Mouse (Mus musculus) thymus, postnatal 4 days (tissue): ENCODE data around the gene Mxra8.

Experiments used
- DNase-seq: peaks from one replicate; pipeline ENCODE4 v3.0.0; 2021

Gene Mxra8

GRCm38 (mm10) chr4:155839483-155839910 is at the start of gene Mxra8:
Gene Mxra8, plus strand, starts transcription at chr4:155839680.
- no peak for DNase-seq

GRCm38 (mm10) chr4:155790021-155790489 is 49.4 kb upstream of the Mxra8 start, which contains the start of gene Ankrd65:
Gene Ankrd65, plus strand, starts transcription at chr4:155790439.
- no peak for DNase-seq

GRCm38 (mm10) chr4:155790650-155791161 is 48.8 kb upstream of the Mxra8 start:
- DNase-seq = no peak

- no peak for DNase-seq
Measured at GRCm38 (mm10) chr4:155791240-155791933, 48.1 kb upstream of the Mxra8 start.

- DNase-seq = no peak
Measured at GRCm38 (mm10) chr4:155793730-155794129, 45.8 kb upstream of the Mxra8 start.

- DNase-seq = no peak
Measured at GRCm38 (mm10) chr4:155802075-155802474, 37.4 kb upstream of the Mxra8 start.

GRCm38 (mm10) chr4:155802741-155803339 is 36.6 kb upstream of the Mxra8 start, which contains the start of gene Mrpl20:
Gene Mrpl20, plus strand, starts transcription at chr4:155802878.
- peak; percentile 39 for DNase-seq

- peak; percentile 99 for DNase-seq
Measured at GRCm38 (mm10) chr4:155803340-155804041, 36.0 kb upstream of the Mxra8 start.

GRCm38 (mm10) chr4:155807841-155808240 is 31.6 kb upstream of the Mxra8 start:
- DNase-seq = no peak

- DNase-seq = peak; percentile 93
Measured at GRCm38 (mm10) chr4:155811929-155812664, 27.4 kb upstream of the Mxra8 start, which contains the start of gene Ccnl2. Gene Ccnl2, plus strand, starts transcription at chr4:155812489.

- DNase-seq = peak; percentile 63
Measured at GRCm38 (mm10) chr4:155812665-155813181, 26.8 kb upstream of the Mxra8 start.

- no peak for DNase-seq
Measured at GRCm38 (mm10) chr4:155817533-155817932, 21.9 kb upstream of the Mxra8 start.

GRCm38 (mm10) chr4:155821025-155821424 is 18.5 kb upstream of the Mxra8 start:
- DNase-seq = peak; percentile 65

GRCm38 (mm10) chr4:155823443-155823842 is 16.0 kb upstream of the Mxra8 start:
- no peak for DNase-seq

- no peak for DNase-seq
Measured at GRCm38 (mm10) chr4:155829866-155830265, 9.6 kb upstream of the Mxra8 start.

- DNase-seq = no peak
Measured at GRCm38 (mm10) chr4:155830596-155830995, 8.9 kb upstream of the Mxra8 start.

GRCm38 (mm10) chr4:155831205-155831766 is 8.2 kb upstream of the Mxra8 start, which contains the start of gene Aurkaip1:
Gene Aurkaip1, plus strand, starts transcription at chr4:155831272.
- peak; percentile 97 for DNase-seq

- no peak for DNase-seq
Measured at GRCm38 (mm10) chr4:155831831-155832230, 7.6 kb upstream of the Mxra8 start.

- DNase-seq = peak; percentile 29
Measured at GRCm38 (mm10) chr4:155832321-155832720, 7.2 kb upstream of the Mxra8 start.

GRCm38 (mm10) chr4:155833234-155833633 is 6.2 kb upstream of the Mxra8 start:
- DNase-seq = no peak

GRCm38 (mm10) chr4:155833836-155834235 is 5.6 kb upstream of the Mxra8 start:
- peak; percentile 71 for DNase-seq
